Mouse (Mus musculus) kidney, postnatal 4 days (tissue): ENCODE results near the gene Cdcp1.
A peak's percentile ranks its signal among the peaks of the same experiment; 100 is the strongest.

ENCODE experiments used
- DNase-seq, 2 experiments: peaks; one replicate each; pipeline ENCODE4 v3.0.0; 2021; ENCODE audit warnings: mixed read lengths in 2 of 2

Gene Cdcp1

GRCm38 (mm10) chr9:123150241-123151020 is 65.4 kb downstream of the Cdcp1 start, which contains the start of gene Clec3b:
Clec3b (plus strand) TSS chr9:123150946.
- DNase-seq: peak; percentile 49 to 66

- peak in 1 of 2 experiments; percentile 24 for DNase-seq
Observed at GRCm38 (mm10) chr9:123148430-123148829, 67.4 kb downstream of the Cdcp1 start.

- no peak for DNase-seq
Observed at GRCm38 (mm10) chr9:123139887-123140614, 75.8 kb downstream of the Cdcp1 start.

- peak; percentile 78 to 83 for DNase-seq
Observed at GRCm38 (mm10) chr9:123138891-123139474, 76.9 kb downstream of the Cdcp1 start.

- no peak for DNase-seq
Observed at GRCm38 (mm10) chr9:123136953-123137682, 78.7 kb downstream of the Cdcp1 start.

- DNase-seq: no peak
Observed at GRCm38 (mm10) chr9:123132994-123133393, 82.8 kb downstream of the Cdcp1 start.

GRCm38 (mm10) chr9:123127663-123128062 is 88.2 kb downstream of the Cdcp1 start:
- no peak for DNase-seq

GRCm38 (mm10) chr9:123124413-123124981 is 91.3 kb downstream of the Cdcp1 start:
- no peak for DNase-seq

GRCm38 (mm10) chr9:123123571-123124412 is 92.0 kb downstream of the Cdcp1 start:
- peak in 1 of 2 experiments; percentile 35 for DNase-seq

- no peak for DNase-seq
Observed at GRCm38 (mm10) chr9:123123017-123123416, 92.8 kb downstream of the Cdcp1 start.
